Mouse (Mus musculus) neural tube, embryonic 11.5 days (tissue): ENCODE measurements at regions not wholly inside any gene's neighbourhood (a gene's known extent, or its start where the extent isn't known, plus 50 kb on each side); places are given as distances from the start of the nearest gene placed in this dataset.
A peak's percentile ranks its signal among the peaks of the same experiment; 100 is the strongest.

Experiments
- ATAC-seq: fragments of 200-750 bp; cut with Nextera tagmentation; 2 replicates; pipeline ENCODE4 v1.8.0; 2017; ENCODE audit warnings: moderate number of reproducible peaks, mild to moderate bottlenecking, moderate TSS enrichment, moderate library complexity; ENCODE audit not compliant: insufficient read depth, low FRiP score, low TSS enrichment
- DNase-seq: peaks from one replicate; pipeline ENCODE4 v3.0.0-alpha.2; 2015; ENCODE audit warnings: low spot score
- H3K27ac ChIP-seq: fragments of 300-500 bp; sonication (generic); 2 replicates; pipeline ENCODE4 v1.5.1; 2014; ENCODE audit warnings: low read depth, mild to moderate bottlenecking, low read length
- H3K27me3 ChIP-seq: fragments of 300-500 bp; sonication (generic); 2 replicates; pipeline ENCODE4 v1.6.1; 2014; ENCODE audit warnings: mild to moderate bottlenecking, low read length, mixed read lengths; ENCODE audit not compliant: control insufficient read depth, insufficient read depth
- H3K36me3 ChIP-seq: fragments of 300-500 bp; sonication (generic); 2 replicates; pipeline ENCODE4 v1.6.1; 2014; ENCODE audit warnings: mild to moderate bottlenecking, low read length, moderate library complexity, mixed read lengths; ENCODE audit not compliant: control insufficient read depth, insufficient read depth
- H3K4me1 ChIP-seq: fragments of 300-500 bp; sonication (generic); 2 replicates; pipeline ENCODE4 v1.6.1; 2014; ENCODE audit warnings: low read length, mixed read lengths; ENCODE audit not compliant: control insufficient read depth, insufficient read depth
- H3K4me2 ChIP-seq: fragments of 300-500 bp; sonication (generic); 2 replicates; pipeline ENCODE4 v1.6.1; 2014; ENCODE audit warnings: low read depth, mild to moderate bottlenecking, moderate library complexity
- H3K4me3 ChIP-seq: fragments of 300-500 bp; sonication (generic); 2 replicates; pipeline ENCODE4 v1.5.1; 2014; ENCODE audit warnings: low read depth, low read length
- H3K9ac ChIP-seq: fragments of 300-500 bp; sonication (generic); 2 replicates; pipeline ENCODE4 v1.6.1; 2014; ENCODE audit warnings: mild to moderate bottlenecking, low read length
- H3K9me3 ChIP-seq: fragments of 300-500 bp; sonication (generic); 2 replicates; pipeline ENCODE4 v1.6.1; 2016; ENCODE audit warnings: low read length; ENCODE audit not compliant: control insufficient read depth
- WGBS: fragments of 180-500 bp; shearing (Covaris S2); extraction: QIAGEN DNeasy Blood & Tissue Kit; methylation state at CpG from one replicate; pipeline ENCODE4 v1.1.7; 2014; 5-methylcytosine and 5-hydroxymethylcytosine counted together

DNA sequence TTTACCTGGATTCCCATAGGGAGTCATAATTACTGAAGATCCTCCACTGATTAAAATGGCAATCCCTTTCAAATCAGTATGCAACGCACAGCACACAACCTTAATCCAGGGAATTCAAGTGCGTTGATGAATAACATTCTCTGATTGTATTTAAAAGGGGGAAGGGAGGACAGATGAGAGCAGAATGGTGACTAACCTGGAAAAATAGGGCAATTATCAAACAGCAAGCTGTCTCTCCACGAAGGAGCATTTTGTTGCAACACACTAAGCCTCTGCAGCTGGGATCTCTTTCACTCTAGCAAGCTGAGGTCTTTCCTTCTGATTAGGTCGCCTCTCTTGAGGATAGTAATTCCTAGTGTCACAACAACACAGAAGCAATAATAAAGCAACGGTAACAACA, 501.5 kb downstream of the Tusc1 start:
- Histone ChIP-seq H3K4me1 (no peaks in the 10 kb centered on the region), H3K4me2 (no peak overlapping the region), H3K9me3 (no peaks in the 10 kb centered on the region), H3K27ac (no peak overlapping the region), H3K36me3 (no peaks in the 10 kb centered on the region), H3K4me3 (no peak overlapping the region), H3K27me3 (no peaks in the 10 kb centered on the region), H3K9ac (no peak overlapping the region)
- no peak for DNase-seq
- whole genome bisulfite sequencing = 49% methylated on average over 5 of the region's 5 CpGs
- ATAC-seq = 0 out of 2 replicates have a peak, but pooled peaks have one; percentile 11

DNA sequence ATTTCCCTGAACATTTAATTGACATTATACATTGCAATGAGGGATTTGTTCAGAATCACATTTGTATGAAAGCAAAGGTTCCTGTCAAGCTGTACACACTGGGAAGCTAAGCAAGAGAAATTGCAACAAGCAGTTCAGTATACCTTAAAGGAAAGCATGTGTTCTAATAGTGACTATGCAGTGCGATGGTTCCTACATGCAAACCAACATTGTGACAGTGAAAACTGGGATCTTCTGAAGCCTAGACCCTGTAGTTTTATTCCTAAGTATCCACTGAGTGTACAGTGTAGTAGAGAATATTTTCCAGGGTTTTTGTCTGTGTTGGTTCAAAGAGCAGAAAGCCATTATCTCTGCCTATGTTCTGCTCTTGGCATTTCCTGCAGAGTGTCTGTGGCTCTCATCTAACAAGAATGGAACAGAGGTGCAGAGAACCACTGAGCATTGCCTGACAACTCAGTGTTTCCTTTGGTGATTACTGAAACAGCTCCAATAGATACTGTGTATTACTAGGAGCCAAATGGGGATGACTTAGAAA, 504.1 kb downstream of the Tusc1 start:
- no peaks in the 10 kb centered on the region for H3K9me3 ChIP-seq
- no peak overlapping the region for H3K4me2 ChIP-seq
- no peak overlapping the region for H3K9ac ChIP-seq
- no peaks in the 10 kb centered on the region for H3K27me3 ChIP-seq
- ATAC-seq = no peak
- H3K4me1 ChIP-seq = no peaks in the 10 kb centered on the region
- DNase-seq = no peak
- no peaks in the 10 kb centered on the region for H3K36me3 ChIP-seq
- H3K4me3 ChIP-seq = no peak overlapping the region
- H3K27ac ChIP-seq = no peak overlapping the region
- WGBS = 92% methylated on average over 1 of the region's 1 CpGs

GRCm38 (mm10) chr4:92827831-92828230, 507.5 kb downstream of the Tusc1 start:
- Histone ChIP-seq H3K9me3 (no peaks in the 10 kb centered on the region), H3K27me3 (no peaks in the 10 kb centered on the region), H3K4me3 (no peak overlapping the region), H3K36me3 (no peaks in the 10 kb centered on the region), H3K27ac (no peak overlapping the region), H3K9ac (no peak overlapping the region), H3K4me1 (no peaks in the 10 kb centered on the region), H3K4me2 (no peak overlapping the region)
- no peak for ATAC-seq
- no peak for DNase-seq

DNA sequence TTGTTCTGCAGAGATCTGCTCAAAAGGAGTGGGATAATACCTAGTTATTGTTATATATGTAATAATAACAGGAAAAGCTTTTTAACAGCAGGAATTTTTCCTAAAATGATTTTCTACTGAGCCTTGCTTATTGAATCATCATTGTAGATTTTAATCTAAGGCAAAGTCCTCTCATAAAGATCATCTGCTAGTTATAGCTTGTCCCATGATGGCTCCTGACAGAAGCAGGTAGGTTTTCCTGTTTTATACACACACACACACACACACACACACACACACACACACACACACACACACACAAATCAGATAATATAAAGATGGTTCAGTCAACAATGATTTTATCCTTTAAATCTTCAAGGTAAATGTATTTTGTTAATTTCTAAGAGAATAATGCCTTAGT, 507.9 kb downstream of the Tusc1 start:
- ATAC-seq (no peak), DNase-seq (no peak)
- no peak overlapping the region for H3K4me2 ChIP-seq

DNA sequence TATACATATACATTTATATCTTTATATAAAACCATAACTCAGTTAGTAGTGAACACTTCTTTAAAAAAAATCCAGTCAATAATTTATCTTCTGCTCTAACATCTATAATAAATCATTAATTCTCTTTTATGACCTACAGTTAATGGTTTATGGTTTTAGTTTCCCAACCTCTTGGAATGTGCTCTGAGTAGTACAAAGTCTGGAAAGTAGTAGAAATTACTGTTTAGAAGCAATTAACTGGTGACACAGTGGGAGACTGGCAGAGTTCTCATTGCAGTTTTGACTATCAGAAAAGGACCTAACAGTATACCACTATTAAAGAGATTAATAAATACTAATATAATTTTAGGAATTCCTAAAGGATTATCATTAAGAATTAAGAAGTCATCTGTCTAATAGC, 508.3 kb downstream of the Tusc1 start:
- ATAC-seq (no peak), DNase-seq (no peak)
- no peaks in the 10 kb centered on the region for H3K4me1 ChIP-seq
- H3K9ac ChIP-seq = no peak overlapping the region
- H3K4me2 ChIP-seq = no peak overlapping the region
- no peaks in the 10 kb centered on the region for H3K9me3 ChIP-seq
- no peak overlapping the region for H3K4me3 ChIP-seq
- no peaks in the 10 kb centered on the region for H3K27me3 ChIP-seq
- H3K36me3 ChIP-seq = no peaks in the 10 kb centered on the region
- H3K27ac ChIP-seq = no peak overlapping the region

More for the DNA sequence above, 507.9 kb downstream of the Tusc1 start:
- H3K4me1 ChIP-seq = no peaks in the 10 kb centered on the region
- H3K4me3 ChIP-seq = no peak overlapping the region
- H3K36me3 ChIP-seq = no peaks in the 10 kb centered on the region
- no peak overlapping the region for H3K27ac ChIP-seq
- H3K9me3 ChIP-seq = no peaks in the 10 kb centered on the region
- H3K9ac ChIP-seq = no peak overlapping the region
- H3K27me3 ChIP-seq = no peaks in the 10 kb centered on the region

- whole genome bisulfite sequencing = 89% methylated on average over 1 of the region's 1 CpGs
- no peak for DNase-seq
- Histone ChIP-seq H3K9ac (no peak overlapping the region), H3K9me3 (no peaks in the 10 kb centered on the region), H3K36me3 (no peaks in the 10 kb centered on the region), H3K27ac (no peak overlapping the region), H3K27me3 (no peaks in the 10 kb centered on the region), H3K4me1 (no peaks in the 10 kb centered on the region), H3K4me3 (no peak overlapping the region), H3K4me2 (no peak overlapping the region)
- no peak for ATAC-seq
These were observed 547.2 kb downstream of the Tusc1 start for GRCm38 (mm10) chr4:92788157-92788556.

GRCm38 (mm10) chr4:92778076-92778475, 557.2 kb downstream of the Tusc1 start:
- Histone ChIP-seq H3K27me3 (no peaks in the 10 kb centered on the region), H3K9ac (no peak overlapping the region), H3K4me2 (no peak overlapping the region), H3K4me1 (no peaks in the 10 kb centered on the region), H3K9me3 (no peaks in the 10 kb centered on the region), H3K4me3 (no peak overlapping the region), H3K36me3 (no peaks in the 10 kb centered on the region), H3K27ac (no peak overlapping the region)
- 87% methylated on average over 4 of the region's 4 CpGs for WGBS
- ATAC-seq (no peak), DNase-seq (no peak)

GRCm38 (mm10) chr4:92748070-92748469, 556.5 kb upstream of the Gm12666 start:
- no peak for DNase-seq
- Histone ChIP-seq H3K9ac (no peak overlapping the region), H3K4me1 (no peaks in the 10 kb centered on the region), H3K27me3 (no peaks in the 10 kb centered on the region), H3K36me3 (no peaks in the 10 kb centered on the region), H3K4me3 (no peak overlapping the region), H3K9me3 (no peaks in the 10 kb centered on the region), H3K4me2 (no peak overlapping the region), H3K27ac (no peak overlapping the region)
- 59% methylated on average over 2 of the region's 2 CpGs for whole genome bisulfite sequencing
- ATAC-seq = no peak

- no peaks in the 10 kb centered on the region for H3K27me3 ChIP-seq
- H3K9me3 ChIP-seq = no peaks in the 10 kb centered on the region
- H3K4me3 ChIP-seq = no peak overlapping the region
- H3K4me1 ChIP-seq = no peaks in the 10 kb centered on the region
- no peaks in the 10 kb centered on the region for H3K36me3 ChIP-seq
- no peak overlapping the region for H3K27ac ChIP-seq
- DNase-seq (no peak), ATAC-seq (no peak)
- H3K4me2 ChIP-seq = no peak overlapping the region
- WGBS = 80% methylated on average over 2 of the region's 2 CpGs
- no peak overlapping the region for H3K9ac ChIP-seq
These were observed 554.7 kb upstream of the Gm12666 start for GRCm38 (mm10) chr4:92746233-92746632.
